Mouse (Mus musculus) frontal cortex, adult 2 months (tissue): Measurements from ENCODE around the gene Farsa. TPM values are rescaled to one million over a fixed set of nuclear protein-coding genes. Genes with fewer than 3 reads are reported as not detected.
A peak's percentile ranks its signal among the peaks of the same experiment; 100 is the strongest.

Experiments
- DNase-seq, 2 experiments: peaks; one replicate each; pipeline ENCODE4 v3.0.0; 2022; ENCODE audit warnings: low spot score in 1 of 2; ENCODE audit errors: extremely low spot score in 1 of 2
- polyA plus RNA-seq: library from polyadenylated mRNA; depleted of rRNA; stranded (reverse); fragments of >200 nt; gene quantifications from 2 replicates; pipeline ENCODE4 v1.2.3, GENCODE M21; 2012

The Farsa gene
- polyA plus RNA-seq, 1 experiment: 59.6 TPM

DNA sequence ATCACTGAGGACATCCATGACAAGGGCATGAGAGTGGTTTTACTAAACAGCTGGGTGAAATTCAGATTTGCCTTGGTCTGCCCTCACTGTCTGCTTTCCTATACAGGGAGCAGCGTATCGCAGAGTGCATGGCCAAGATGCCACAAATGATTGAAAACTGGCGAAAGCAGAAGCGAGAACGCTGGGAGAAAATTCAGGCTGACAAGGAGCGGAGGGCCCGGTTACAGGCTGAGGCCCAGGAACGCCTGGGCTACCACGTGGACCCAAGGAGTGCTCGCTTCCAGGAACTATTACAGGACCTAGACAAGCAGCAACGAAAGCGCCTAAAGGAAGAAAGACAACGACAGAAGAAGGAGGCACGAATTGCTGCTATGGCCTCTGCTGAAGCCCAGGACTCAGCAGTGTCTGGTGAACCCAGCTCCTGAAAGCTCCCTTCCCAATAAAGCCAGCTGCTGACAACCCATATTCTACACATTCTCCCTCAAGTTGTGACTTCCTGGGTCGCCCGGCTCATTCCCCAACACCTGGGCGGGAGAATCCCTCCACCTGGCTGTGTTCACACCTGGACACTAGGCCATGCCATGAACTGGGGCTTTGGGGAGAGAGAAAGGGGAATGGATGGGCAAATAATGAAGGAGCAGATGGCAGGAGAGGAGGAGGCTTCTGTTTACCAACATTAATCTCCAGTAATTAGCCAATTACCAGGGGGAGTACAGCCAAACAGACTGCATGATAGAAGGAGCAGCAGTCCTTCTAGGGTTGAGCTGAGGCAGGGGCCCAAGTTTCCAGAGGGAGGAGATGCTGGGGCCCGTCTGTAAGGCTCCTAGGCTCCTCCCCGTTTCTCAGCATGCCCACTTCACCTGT lies 22.6 kb upstream of the Farsa start:
- no peak for DNase-seq

DNA sequence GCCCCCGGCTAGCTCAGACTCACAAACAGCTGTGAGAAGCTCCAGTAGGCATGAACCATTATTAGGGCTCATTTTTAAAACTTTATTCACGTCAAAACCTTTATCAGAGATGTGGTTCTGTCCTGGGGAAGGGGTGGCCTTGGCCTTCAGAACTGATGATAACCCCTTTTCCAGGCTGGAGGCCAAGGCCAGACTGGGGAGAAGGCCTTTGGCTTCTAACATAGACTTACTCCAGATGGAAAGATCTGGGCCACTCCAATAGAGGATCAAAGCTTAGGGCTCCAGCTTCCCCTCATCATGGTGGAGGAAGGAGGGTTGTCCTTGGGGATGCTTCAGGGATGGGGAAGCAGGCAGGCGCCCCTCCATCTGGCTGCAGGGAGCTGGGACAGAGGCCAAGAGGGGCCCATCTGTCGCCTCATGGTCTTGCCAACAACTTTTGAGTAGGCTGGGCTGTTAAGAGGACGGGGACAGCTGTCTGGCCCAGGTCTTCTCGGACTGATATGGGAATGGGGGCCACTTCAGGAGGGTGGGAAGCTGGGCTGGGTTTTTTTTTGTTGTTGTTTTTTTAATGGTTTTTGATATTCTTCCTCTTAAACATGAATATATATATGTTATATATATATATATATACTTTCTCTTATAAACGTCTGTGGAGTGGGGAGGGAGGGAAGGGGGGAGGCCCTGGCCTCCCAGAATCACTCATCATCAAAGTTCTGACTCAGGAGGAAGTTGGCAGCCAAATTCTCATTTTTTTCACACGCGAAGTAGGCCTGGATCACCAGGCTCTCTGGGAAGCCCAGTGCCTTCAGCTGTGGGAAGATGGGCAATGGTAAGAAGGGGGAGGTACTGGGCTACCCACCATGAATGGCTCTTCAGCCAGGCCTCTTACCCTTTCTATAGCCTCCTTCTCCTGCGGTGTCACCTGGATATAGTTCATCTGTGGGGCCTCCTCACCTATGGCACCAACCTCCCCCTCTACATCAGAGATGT lies 21.6 kb upstream of the Farsa start:
- DNase-seq: peak in 1 of 2 experiments; percentile 82

DNA sequence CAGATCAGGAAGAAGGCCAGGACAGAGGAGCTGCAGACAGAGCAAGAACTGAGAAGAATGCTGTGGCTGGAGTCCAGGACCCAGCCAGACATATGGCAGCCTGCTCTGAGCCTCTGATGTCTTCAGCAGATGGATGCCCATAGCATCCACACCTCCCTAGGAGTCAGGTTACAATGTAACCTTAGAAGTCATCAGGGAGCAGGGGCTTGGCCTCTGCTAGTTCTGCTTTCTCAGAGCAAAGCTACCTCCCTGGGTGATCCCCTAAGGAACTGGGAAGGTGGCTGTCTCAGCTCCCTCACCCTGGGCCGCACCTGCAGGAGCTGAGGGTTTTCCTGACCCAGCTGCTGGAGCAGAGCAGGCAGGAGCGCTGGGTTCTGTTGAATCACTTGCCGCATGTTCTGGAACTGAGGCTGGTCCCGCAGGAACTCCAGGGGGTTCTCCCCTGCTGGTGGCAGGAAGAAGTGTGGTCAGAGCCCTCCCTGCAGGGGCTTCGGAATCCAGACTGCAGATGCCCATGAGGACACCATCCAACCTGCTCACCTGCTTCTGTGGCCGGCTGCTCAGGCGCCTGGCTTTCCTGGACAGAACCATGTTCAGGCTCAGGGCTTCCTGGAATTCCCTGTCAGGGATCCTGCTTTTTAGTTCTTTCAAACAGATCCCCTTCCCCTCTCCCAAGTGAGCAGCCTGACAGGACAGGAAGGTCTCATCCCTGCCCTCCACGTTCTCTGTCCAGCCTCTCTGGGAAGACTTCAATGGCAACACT lies 19.5 kb upstream of the Farsa start:
- DNase-seq: no peak

DNA sequence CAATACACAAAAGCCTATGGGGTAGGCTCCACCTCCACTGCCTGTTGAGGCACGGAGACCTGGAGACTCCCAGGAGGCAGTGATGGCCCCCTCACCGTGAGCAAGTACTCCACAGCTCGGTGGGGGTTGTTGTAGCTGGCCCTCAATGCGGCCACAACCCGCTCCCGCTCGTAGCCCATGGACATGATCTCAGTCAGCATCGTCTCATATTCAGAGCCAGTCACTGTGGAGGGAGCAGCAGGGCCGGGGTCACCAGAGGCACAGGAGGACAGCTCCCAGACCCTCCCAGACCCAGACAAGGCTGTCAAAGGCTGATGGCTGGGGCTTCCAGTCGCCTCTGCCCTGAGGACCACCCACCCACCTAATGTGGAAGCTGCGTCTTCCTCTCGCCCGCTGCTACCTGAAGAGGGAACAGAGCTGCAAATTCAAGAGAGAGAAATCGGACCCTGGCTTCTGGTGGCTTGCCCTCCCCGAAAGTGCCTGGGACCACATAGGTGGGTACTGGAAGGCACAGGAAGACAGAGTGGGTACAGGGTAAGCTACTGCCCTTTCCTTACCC lies 18.8 kb upstream of the Farsa start:
- no peak for DNase-seq

DNA sequence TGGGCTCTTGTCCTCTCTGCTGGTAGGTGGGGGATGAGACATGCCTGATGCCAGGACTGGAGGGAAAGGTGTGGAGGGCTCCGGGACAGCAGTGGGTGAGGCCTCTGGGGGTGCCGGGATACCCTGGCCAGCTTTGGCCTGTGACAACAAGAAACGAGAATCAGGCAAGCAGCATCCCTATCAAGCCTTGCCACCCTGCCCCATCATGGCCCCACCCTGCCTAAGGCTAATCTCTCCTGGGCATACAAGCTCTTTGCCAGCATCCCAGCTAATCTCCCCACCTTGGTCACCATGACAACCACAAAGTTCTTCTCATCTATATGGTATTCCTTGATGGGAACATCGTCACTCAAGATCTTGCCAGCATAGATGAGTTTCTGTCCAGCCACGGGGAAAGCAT lies 18.3 kb upstream of the Farsa start:
- no peak for DNase-seq

DNA sequence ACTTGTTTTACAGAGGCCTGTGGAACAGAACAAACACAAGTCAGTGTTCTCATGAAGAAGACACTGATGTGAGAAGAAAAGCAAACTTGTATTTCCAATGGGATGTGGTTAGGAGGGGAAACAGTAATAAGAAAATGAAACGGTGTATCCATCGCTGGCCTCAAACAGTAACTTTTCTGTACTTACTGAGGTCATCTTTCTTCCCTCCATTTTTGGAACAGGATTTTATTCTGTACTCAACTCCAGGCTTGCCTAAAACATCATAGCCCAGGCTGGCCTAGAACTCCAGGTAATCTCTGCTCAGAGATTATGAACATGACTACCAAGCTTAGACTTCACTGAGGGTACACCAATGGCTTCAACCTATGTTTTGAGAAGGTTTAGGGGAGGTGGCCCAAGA lies 17.4 kb upstream of the Farsa start:
- DNase-seq: no peak

DNA sequence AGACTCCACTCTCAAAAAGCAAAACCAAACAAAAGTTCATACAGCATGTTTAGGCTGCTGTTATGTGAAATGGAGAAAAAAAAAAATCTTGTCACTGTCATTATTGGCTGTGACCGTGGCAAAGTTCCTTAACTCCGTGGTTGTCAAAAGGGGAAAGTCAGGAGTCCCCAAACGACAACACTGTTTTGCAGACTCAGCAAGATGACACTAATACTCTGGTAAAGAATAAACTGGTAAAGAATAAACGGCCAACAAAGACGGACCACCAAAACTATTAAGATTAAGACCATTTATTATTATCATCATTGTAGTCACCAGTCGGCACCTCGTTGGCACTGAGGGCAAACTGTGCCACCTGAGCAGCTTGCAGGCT lies 16.9 kb upstream of the Farsa start:
- no peak for DNase-seq

DNA sequence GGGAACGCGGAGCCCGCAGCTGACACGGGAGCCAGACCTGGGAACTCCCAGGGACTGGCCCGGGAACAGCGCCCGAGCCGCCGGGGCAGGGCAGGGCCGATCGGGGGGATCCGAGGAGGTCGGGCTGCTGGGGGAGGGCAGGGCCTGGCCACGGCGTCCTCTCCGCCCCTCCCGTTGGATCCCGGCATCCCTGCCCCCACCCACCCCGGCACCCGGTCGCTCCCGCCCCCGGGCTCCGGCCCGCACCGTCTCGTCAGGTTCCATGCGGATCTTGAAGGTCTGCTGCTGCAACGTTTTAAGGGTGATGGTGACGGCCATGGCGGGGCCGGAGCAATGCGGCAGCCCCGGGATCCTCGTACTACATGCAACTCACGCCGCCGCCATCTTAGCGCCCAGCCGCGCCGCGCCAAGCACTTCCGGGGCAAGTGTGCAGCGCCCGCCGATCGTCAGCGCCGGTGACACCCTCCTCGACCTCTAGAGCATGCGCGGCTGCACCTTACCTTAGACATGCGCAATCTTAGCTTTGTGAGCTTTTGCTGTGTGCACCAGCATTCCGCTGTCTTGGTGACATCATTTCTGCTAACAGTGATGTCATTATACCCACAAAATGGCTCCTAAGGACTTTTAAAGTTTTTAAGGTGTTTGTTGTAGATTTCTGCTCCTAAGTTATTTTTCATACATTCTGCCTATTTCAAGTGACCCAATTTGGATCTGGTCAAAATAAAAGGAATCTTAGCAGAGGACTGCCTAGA lies 16.4 kb upstream of the Farsa start, which contains the start of gene Rad23a:
Rad23a (minus strand) TSS at position 418 of the 752 bp plus-strand sequence.
- peak; percentile 87 to 94 for DNase-seq

DNA sequence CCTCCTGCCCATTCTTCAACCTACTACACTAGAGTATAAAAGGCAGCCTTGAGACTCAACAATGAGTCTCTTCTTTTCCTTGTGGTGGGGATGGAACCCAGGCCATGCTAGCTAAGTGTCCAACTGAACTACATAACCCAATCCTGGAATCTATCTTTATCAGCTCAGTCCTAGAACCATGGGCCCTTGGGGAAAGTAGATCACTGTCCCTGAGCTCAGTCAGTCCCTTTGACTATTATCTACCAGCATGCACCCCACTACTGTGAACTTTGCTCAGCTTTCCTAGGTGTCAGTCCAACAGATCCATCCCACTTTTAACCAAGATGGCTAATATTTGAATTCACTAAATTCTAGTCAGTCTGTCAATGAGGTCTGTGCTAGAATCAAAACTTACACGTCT lies 15.3 kb upstream of the Farsa start:
- DNase-seq: no peak

DNA sequence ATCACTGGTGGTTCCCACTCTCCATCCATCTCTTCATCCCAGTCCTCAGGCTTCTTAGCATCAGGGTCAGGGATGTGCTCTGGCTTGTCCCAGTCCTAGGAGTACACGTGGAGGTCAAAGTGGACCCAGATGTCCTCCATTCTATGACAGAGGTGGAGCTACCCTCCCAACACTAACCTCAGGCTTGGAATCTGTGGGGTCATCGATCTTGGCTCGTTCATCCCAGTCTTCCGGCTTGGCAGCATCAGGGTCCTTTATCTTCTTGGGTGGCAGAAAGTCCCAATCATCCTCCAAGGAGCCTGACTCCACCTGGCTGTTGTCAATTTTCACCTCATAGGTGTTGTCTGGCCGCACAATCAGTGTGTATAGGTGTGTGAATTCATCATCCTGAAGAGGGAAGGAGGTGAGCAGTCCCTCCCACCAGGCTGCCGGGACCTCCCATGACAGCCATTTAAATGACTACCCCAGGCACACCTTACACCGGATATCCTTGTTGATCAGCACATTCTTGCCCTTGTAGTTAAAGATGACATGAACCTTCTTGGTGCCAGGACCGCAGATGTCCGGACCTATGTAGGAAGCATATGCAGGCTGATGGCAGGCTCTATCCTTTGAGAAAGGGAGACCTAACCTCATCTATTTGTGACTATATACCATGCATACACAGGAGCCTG lies 12.3 kb upstream of the Farsa start:
- DNase-seq: no peak

DNA sequence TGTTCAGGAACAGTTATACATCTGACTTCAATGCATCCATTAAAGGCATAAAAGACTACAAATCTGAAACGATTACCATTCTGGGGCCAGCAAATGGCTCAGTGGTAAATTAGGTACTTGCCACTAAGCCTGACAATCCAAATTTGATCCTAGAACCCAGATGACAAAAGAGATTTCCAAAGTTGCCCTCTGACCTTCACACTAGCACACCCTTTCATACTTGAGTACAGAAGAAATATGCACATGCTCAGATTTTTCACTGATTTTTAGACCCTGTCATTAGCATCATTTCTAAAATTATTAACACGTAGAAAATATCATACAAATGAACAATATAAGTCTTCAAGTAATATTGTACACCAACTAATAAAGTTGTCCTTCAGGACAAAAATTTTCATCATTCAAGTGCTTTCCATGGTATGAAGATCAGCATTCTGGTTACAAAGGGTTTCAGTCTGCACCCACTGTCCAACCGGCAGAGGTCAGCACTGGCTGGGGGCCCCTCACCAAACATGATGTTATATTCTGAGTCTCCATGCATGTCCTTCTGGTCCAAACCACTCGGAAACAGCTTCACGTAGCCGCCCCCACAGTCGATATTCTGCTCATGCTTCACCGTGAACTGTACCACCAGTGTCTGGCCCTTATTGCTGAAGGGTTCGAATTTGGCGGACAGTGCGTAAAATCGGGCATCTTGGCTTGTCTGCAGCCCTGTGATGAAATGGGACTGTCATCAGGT lies 11.3 kb upstream of the Farsa start:
- peak in 1 of 2 experiments; percentile 48 for DNase-seq

DNA sequence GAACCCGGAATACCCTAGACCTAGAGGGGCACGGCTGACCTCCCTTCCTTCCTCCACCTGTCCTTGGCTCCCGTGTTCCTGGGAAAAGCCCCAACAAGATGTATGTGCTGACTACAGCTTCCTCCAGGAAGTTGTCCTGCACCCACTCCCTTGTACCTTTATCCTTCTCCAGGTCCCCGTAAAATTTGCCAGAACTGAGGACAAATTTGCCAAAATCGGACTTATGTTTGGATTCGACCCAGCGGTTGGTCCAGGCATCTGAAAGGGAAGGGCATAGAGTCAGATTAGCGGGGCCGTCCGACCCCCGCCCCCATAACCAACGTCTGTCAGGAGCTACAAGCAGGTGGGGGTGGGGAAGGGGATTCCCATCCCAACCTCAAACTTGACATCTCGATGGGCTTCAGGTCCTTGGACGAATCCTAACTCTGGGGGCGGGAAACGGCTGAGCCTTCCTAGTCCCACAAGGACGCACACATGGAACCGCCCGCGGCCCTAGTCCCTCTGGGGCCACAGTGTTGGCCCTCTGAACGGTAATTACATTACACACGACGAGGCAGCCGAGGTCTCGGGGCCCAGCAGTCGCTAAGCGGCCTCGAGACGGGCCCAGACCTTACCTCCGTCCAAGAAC lies 10.6 kb upstream of the Farsa start:
- DNase-seq: no peak

DNA sequence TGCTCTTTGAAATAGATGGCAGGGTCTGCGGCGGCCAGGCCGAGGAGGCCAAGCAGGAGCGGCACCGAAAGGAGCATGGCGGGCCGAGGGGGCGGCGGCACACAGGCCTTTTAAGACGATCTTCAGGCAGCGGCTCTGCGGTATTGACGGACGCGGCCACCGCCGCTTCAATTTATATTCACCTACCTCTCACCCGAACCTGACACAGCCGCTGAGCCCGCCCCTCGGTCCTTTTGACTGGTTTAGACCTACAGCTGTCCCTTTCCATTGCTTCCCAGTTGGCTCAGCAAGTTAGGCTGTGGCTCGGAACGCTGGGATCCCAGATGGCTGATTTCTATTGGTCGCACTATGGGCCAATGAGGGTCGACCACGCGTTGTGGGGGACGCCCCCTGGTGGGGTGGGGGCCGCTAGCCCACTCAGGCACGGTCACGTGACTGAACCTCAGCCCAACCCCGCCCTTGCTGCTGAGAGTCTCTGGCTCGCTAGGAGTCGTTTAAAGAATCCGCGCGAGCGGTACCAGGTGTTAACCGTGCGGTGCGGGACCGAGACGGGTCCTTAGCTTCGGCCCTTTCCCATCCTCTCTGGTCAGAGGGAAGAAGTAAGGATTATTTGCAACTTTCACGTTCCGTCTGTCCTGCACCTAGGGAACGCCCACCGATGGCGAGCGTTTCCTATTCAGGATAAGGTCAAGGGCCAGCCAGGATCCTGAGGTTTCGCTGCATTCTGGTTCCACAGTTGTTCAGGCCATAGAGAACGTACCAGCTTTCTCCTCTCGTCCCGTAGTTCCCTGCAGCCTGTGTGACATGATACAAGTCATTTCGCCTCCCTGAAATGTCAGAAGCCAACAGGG lies 9.8 kb upstream of the Farsa start, which contains the start of gene Calr:
Calr (minus strand) TSS at position 213 of the 851 bp plus-strand sequence.
- DNase-seq: peak; percentile 100

DNA sequence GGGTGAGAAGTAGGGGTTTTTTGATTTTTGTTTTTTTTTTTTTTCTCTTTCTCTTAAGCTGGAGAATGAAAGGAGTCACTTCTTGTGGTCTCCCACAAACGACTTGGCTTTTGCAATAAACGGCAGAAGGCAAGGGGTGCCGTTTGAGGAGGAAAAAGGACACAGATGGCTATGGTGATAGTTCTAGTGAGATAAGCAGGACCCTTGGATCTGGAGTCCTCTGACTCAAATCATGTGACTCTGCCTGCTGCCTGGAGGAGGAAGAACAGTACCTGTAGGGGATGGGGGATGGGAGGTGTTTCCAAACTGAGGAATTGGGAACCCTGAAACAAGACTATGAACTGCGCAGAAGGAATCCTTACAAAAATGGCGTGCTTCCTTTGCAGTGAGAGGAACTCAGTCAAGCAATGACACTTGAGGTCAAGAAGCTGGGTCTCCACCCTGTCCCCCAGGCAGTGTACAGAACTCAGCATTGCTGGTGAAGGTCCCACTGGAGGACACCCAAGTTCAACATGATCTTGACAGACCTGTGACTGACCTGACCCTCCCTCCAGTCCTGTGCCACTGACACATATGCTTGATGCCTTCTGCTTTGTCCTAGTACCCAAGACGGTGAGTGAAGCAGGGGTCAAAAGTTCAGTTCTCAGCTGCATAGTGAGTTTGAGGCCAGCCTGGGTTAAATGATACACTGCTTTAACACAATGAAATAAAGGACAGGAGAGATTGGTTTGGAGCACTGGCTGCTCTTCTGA lies 8.9 kb upstream of the Farsa start:
- no peak for DNase-seq

DNA sequence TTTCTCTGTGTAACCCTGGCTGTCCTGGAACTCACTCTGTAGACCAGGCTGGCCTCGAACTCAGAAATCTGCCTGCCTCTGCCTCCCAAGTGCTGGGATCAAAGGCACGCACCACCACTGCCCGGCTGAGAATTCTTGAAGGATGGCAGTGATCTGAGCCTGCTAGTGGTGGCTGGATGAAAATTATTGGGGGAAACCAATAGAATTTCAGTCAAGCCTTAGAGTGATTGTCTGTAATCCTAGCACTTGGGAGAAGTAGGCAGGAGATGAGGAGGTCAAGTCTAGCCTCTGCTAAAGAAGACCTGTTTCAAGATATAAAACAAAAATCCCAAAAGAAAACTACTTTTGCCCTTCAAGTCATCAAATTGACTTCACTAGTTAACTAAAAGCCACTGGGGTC lies 355 bp upstream of the Farsa start:
- no peak for DNase-seq
